Mouse (Mus musculus) G1E (cell line): ENCODE measurements around the gene Noc2l. TPM values are rescaled to one million over a fixed set of nuclear protein-coding genes. Genes with fewer than 3 reads are reported as not detected.

Experiments
- ATAC-seq: 2 replicates; pipeline ENCODE4 v1.8.0; 2016; ENCODE audit warnings: mild to moderate bottlenecking; ENCODE audit not compliant: insufficient number of reproducible peaks, poor library complexity, low FRiP score, severe bottlenecking; ENCODE audit errors: extremely low read depth
- DNase-seq: peaks from one replicate; pipeline ENCODE4 v3.0.0; 2012; ENCODE audit warnings: low spot score
- H3K27me3 ChIP-seq: 2 replicates; pipeline ENCODE4 v1.6.1; 2012; ENCODE audit warnings: mild to moderate bottlenecking, low read length, inconsistent platforms; ENCODE audit not compliant: insufficient read depth
- H3K36me3 ChIP-seq: replicated peaks from 2 replicates; pipeline ENCODE3; 2012; ENCODE audit warnings: mild to moderate bottlenecking, inconsistent platforms
- H3K4me1 ChIP-seq: 2 replicates; pipeline ENCODE4 v1.6.1; 2012; ENCODE audit warnings: low read depth, low read length, inconsistent platforms, mixed read lengths; ENCODE audit not compliant: insufficient read depth
- H3K4me3 ChIP-seq: 2 replicates; pipeline ENCODE4 v1.5.1; 2012; ENCODE audit warnings: low read depth, mild to moderate bottlenecking, inconsistent platforms, low read length, moderate library complexity, mixed read lengths
- H3K9me3 ChIP-seq: replicated peaks from 2 replicates; pipeline ENCODE4 v1.6.1; 2012; ENCODE audit warnings: inconsistent platforms
- CTCF ChIP-seq: IDR thresholded peaks from 2 replicates; pipeline ENCODE4 v1.5.1; 2012; ENCODE audit warnings: low read depth, low read length, inconsistent platforms, mixed read lengths
- GATA1 ChIP-seq: IDR thresholded peaks from 2 replicates; pipeline ENCODE4 v1.6.1; 2012; ENCODE audit warnings: borderline replicate concordance, low read length, inconsistent platforms, mixed read lengths
- GATA2 ChIP-seq: IDR thresholded peaks from 2 replicates; pipeline ENCODE4 v1.6.1; 2012; ENCODE audit warnings: low read depth, low read length, inconsistent platforms, borderline replicate concordance
- POLR2AphosphoS5 ChIP-seq: IDR thresholded peaks from 2 replicates; pipeline ENCODE4 v1.6.1; 2012; ENCODE audit warnings: low read depth, low read length, inconsistent platforms; ENCODE audit not compliant: insufficient replicate concordance
- TAL1 ChIP-seq: conservative IDR thresholded peaks from 2 replicates; pipeline ENCODE4 v1.6.1; 2012; ENCODE audit warnings: low read depth, low read length, inconsistent platforms, mixed read lengths
- polyA plus RNA-seq: library from polyadenylated mRNA; stranded (reverse); fragments of >175 nt; gene quantifications from 2 replicates; pipeline ENCODE4 v1.2.3, GENCODE M21; 2012
- total RNA-seq, 2 experiments: library from RNA; stranded (forward) in 1 of 2; stranded (reverse) in 1 of 2; fragments of 200-1000 nt in 1 of 2; fragments of >200 nt in 1 of 2; fragmentation: Nextera tagmentation in 1 of 2; gene quantifications; 2 replicates each; pipeline ENCODE4 v1.2.3; 2014 to 2017

Noc2l gene
- total and polyA plus RNA-seq, 3 experiments: 73.7 to 131 (median 102) TPM

DNA sequence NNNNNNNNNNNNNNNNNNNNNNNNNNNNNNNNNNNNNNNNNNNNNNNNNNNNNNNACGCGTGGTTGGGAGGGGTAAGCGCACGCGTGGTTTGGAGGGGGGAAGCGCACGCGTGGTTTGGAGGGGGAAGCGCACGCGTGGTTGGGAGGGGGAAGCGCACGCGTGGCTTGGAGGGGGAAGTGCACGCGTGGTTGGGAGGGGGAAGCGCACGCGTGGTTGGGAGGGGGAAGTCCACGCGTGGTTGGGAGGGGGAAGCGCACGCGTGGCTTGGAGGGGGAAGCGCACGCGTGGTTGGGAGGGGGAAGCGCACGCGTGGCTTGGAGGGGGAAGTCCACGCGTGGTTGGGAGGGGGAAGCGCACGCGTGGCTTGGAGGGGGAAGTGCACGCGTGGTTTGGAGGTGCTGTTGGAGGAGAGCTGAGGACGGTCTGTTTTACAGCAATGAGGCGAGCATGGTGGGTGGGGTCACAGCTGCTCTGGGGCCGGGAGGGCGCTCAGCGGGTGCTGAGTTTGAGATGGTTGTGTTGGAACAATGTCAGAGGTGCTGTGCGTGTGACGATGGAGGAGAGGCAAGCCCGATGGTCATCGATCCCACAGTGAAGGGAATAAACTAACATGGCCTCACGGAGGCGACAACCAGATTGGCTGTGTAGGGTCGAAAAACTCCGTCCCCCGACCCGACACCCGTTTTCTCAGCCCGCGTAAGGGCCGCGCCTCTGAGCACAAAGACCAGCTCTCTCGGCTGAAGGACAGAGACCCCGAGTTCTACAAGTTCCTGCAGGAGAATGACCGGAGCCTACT is 1.0 kb downstream of the Noc2l start:
- peaks cover 58% of the 10 kb centered on the region for H3K4me1 ChIP-seq
- ATAC-seq (no peak), DNase-seq (peak; percentile 28)
- H3K36me3 ChIP-seq: peaks cover 69% of the 10 kb centered on the region
- no peak for TF ChIP-seq TAL1
- TF ChIP-seq CTCF: no peak
- no peak for TF ChIP-seq GATA1
- no peak for TF ChIP-seq POLR2AphosphoS5
- no peak for TF ChIP-seq GATA2
- H3K4me3 ChIP-seq: peak overlapping the region; percentile 76
- H3K27me3 ChIP-seq: no peaks in the 10 kb centered on the region
- no peaks in the 10 kb centered on the region for H3K9me3 ChIP-seq

GRCm38 (mm10) chr4:156249567-156249966 is 13.8 kb downstream of the Noc2l start:
- ATAC-seq (no peak), DNase-seq (no peak)
- Histone ChIP-seq H3K27me3 (no peaks in the 10 kb centered on the region), H3K9me3 (peaks cover 4% of the 10 kb centered on the region), H3K4me1 (peaks cover 50% of the 10 kb centered on the region), H3K4me3 (no peak overlapping the region), H3K36me3 (peaks cover 66% of the 10 kb centered on the region)
- TF ChIP-seq POLR2AphosphoS5 (no peak), TAL1 (no peak), CTCF (no peak), GATA1 (no peak), GATA2 (no peak)

DNA sequence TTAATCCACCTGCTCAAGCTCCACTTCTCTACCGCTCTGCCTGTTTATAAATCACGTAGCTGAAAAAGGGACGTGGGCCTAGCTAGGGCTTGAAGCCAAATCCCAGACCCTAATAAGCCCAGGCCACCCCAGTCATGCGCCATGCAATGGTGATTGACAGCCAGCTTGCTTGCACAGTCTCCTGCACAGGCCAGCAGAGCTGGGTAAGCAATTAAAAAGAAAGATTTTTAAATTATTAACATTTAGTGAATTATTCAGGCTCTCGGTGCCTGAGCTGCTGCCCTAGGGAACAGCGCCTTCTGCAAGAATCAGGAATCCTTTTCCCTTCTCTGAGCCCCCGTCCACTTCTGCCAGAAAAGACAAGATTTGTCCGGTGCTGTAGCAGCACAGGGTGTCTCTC is 15.3 kb downstream of the Noc2l start:
- no peak overlapping the region for H3K4me3 ChIP-seq
- TF ChIP-seq POLR2AphosphoS5 (no peak), GATA1 (no peak), TAL1 (no peak), GATA2 (no peak), CTCF (no peak)
- DNase-seq: no peak
- peaks cover 51% of the 10 kb centered on the region for H3K36me3 ChIP-seq
- peaks cover 11% of the 10 kb centered on the region for H3K9me3 ChIP-seq
- ATAC-seq: no peak
- H3K4me1 ChIP-seq: peaks cover 41% of the 10 kb centered on the region
- no peaks in the 10 kb centered on the region for H3K27me3 ChIP-seq

DNA sequence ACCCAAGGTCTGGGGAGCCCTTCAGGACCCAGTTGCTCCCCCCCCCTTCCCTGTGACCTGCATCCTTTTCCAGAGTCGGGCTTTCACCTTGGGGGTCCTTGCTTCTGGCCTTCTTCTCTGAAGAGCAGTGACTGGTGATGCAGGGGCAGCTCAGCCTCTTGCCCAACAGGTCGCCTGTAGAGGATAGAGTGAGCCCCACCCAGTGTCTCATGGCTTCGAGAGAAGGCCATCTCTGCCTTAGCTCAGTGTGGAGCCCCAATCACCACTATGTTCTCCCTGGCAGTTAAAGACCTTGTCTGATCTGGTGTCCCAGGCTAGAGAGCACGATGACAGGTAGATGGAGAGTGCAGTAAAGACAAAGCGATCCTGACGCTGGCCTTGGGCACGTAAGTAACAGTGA is 16.3 kb downstream of the Noc2l start:
- peaks cover 41% of the 10 kb centered on the region for H3K36me3 ChIP-seq
- H3K4me1 ChIP-seq: peaks cover 38% of the 10 kb centered on the region
- no peak for ATAC-seq
- H3K9me3 ChIP-seq: peaks cover 11% of the 10 kb centered on the region
- H3K27me3 ChIP-seq: no peaks in the 10 kb centered on the region
- no peak for DNase-seq
- TF ChIP-seq GATA2: no peak
- no peak for TF ChIP-seq TAL1
- no peak for TF ChIP-seq CTCF
- TF ChIP-seq GATA1: no peak
- TF ChIP-seq POLR2AphosphoS5: no peak
- no peak overlapping the region; the same call in 1 of the 2 replicates for H3K4me3 ChIP-seq

GRCm38 (mm10) chr4:156252619-156253018 is 16.8 kb downstream of the Noc2l start:
- Histone ChIP-seq H3K9me3 (peaks cover 11% of the 10 kb centered on the region), H3K36me3 (peaks cover 36% of the 10 kb centered on the region), H3K27me3 (no peaks in the 10 kb centered on the region), H3K4me1 (peaks cover 38% of the 10 kb centered on the region), H3K4me3 (no peak overlapping the region; the same call in 1 of the 2 replicates)
- TF ChIP-seq GATA1 (no peak), GATA2 (no peak), CTCF (no peak), POLR2AphosphoS5 (no peak), TAL1 (no peak)
- ATAC-seq (no peak), DNase-seq (no peak)

- no peaks in the 10 kb centered on the region for H3K27me3 ChIP-seq
- H3K36me3 ChIP-seq: peaks cover 32% of the 10 kb centered on the region
- no peak overlapping the region; the same call in 1 of the 2 replicates for H3K4me3 ChIP-seq
- DNase-seq (peak; percentile 70), ATAC-seq (peak; percentile 83)
- H3K4me1 ChIP-seq: peaks cover 38% of the 10 kb centered on the region
- peaks cover 11% of the 10 kb centered on the region for H3K9me3 ChIP-seq
- TF ChIP-seq GATA2 (no peak), TAL1 (0 out of 2 replicates have a peak, but pooled peaks have one; percentile 34), CTCF (no peak), POLR2AphosphoS5 (no peak), GATA1 (no peak)
These were observed 17.2 kb downstream of the Noc2l start for GRCm38 (mm10) chr4:156253043-156253442.
